13 mouse cellular contexts compared by ENCODE assay signal in the genomic region with DNA sequence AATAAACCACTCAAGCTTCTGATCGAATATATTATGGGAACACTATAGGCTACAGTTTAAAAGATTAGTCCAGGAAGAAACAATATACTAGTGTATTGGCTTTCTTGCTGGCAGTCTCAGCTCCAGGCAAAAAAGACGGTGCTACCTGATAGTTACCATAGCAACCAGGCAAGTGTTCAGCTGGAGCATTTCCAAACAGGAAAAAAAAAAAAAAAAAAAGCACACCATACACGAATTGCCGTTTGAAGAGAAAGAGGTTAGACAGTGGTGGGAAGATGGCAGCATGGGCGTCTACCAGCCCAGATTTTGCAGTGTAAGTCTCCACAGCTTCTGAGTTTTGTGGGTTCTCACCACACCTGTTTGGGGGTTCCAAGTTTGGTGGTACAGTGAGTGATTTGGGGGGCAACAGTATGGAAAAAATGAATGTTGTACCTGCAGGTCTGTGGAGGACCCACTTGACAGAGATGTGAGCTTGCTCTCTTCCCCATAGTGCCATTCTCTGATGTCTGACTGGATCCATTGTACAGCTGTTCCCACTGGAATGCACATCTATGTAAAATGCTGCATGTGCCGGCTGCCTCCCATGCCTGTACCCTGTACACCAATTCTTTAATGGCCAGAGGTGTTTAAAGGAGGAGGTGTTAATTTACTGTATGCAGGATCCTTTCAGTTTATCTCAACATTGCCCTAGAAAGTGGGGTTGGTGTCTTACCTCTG.
DNase-seq lines count a peak whose midpoint lies in the region; ATAC-seq lines count a peak whose summit lies in the region.
"Had no signal": no experiment of that assay in that cellular context is flagged by ENCODE, and none has a peak within 500 bp of the region (broad histone marks: within the 10 kb centered on the region; RNA-seq: fewer than 3 reads in every experiment).

No protein-coding gene starts in this region.

- H3K9me3 ChIP-seq in midbrain, embryonic 12.5 days = no peaks in the 10 kb centered on the region
- H3K9me3 ChIP-seq in midbrain, embryonic 10.5 days (replicated peaks) = no peaks in the 10 kb centered on the region
- no peaks in the 10 kb centered on the region for H3K9me3 ChIP-seq in hindbrain, embryonic 13.5 days
- H3K9me3 ChIP-seq in midbrain, embryonic 16.5 days (replicated peaks; ENCODE audit: control insufficient read depth, low read length, poor library complexity, severe bottlenecking) = no peaks in the 10 kb centered on the region
- H3K9me3 ChIP-seq: heart, embryonic 10.5 days had no signal

- peak; percentile 49; the same call in 1 of the 2 replicates for ATAC-seq in midbrain, embryonic 12.5 days (ENCODE audit: low FRiP score, low read depth)
- peak; percentile 77 for ATAC-seq in hindbrain, embryonic 13.5 days (ENCODE audit: low FRiP score)
- peak; percentile 88 for ATAC-seq in midbrain, embryonic 16.5 days
- ATAC-seq: activated CD4-positive, CD25-positive, alpha-beta regulatory T cell, adult 4 months had no signal

- no peaks in the 10 kb centered on the region for H3K36me3 ChIP-seq in midbrain, embryonic 12.5 days
- H3K36me3 ChIP-seq in midbrain, embryonic 10.5 days = no peaks in the 10 kb centered on the region
- no peaks in the 10 kb centered on the region for H3K36me3 ChIP-seq in hindbrain, embryonic 13.5 days
- H3K36me3 ChIP-seq in midbrain, embryonic 16.5 days (ENCODE audit: control insufficient read depth, insufficient read depth, low read length) = no peaks in the 10 kb centered on the region
- H3K36me3 ChIP-seq: heart, embryonic 10.5 days had no signal

- WGBS in midbrain, embryonic 12.5 days = 53% methylated on average over 6 of the region's 6 CpGs
- WGBS in midbrain, embryonic 10.5 days = 75% methylated on average over 6 of the region's 6 CpGs
- WGBS in hindbrain, embryonic 13.5 days = 33% methylated on average over 6 of the region's 6 CpGs
- 16% methylated on average over 6 of the region's 6 CpGs for WGBS in midbrain, embryonic 16.5 days

- DNase-seq in cerebellum, postnatal 14 days = peak; percentile 49 to 68
- DNase-seq in cerebellum, adult 11 months = no peak
- DNase-seq in midbrain, embryonic 10.5 days (ENCODE audit: low spot score) = no peak
- DNase-seq in layer of hippocampus, adult 8-10 months (ENCODE audit: low spot score in 2 of 2) = no peak
- no peak for DNase-seq in yolk sac, embryonic 10.5 days (ENCODE audit: low spot score)
- DNase-seq: left cerebral cortex, postnatal 4 days; spleen, adult 18-20 months had no signal

- no peak overlapping the region for H3K4me3 ChIP-seq in midbrain, embryonic 12.5 days
- H3K4me3 ChIP-seq in midbrain, embryonic 10.5 days = no peak overlapping the region
- H3K4me3 ChIP-seq in hindbrain, embryonic 13.5 days = no peak overlapping the region
- no peak overlapping the region for H3K4me3 ChIP-seq in midbrain, embryonic 16.5 days (ENCODE audit: low read depth, low read length)
- H3K4me3 ChIP-seq: heart, embryonic 10.5 days; layer of hippocampus, adult 2 months had no signal

- H3K4me2 ChIP-seq in midbrain, embryonic 12.5 days (replicated peaks) = no peak overlapping the region
- no peak overlapping the region for H3K4me2 ChIP-seq in hindbrain, embryonic 13.5 days
- no peak overlapping the region for H3K4me2 ChIP-seq in midbrain, embryonic 16.5 days (ENCODE audit: low read length)

- H3K27me3 ChIP-seq in midbrain, embryonic 12.5 days = no peaks in the 10 kb centered on the region
- H3K27me3 ChIP-seq in midbrain, embryonic 10.5 days (ENCODE audit: low read depth, poor library complexity, severe bottlenecking) = no peaks in the 10 kb centered on the region
- H3K27me3 ChIP-seq in hindbrain, embryonic 13.5 days = no peaks in the 10 kb centered on the region
- H3K27me3 ChIP-seq in midbrain, embryonic 16.5 days (ENCODE audit: control insufficient read depth, insufficient read depth, low read depth, low read length) = no peaks in the 10 kb centered on the region

- H3K27ac ChIP-seq in midbrain, embryonic 12.5 days (replicated peaks) = peak overlapping the region; percentile 63
- H3K27ac ChIP-seq in midbrain, embryonic 10.5 days (replicated peaks) = no peak overlapping the region
- peak overlapping the region; percentile 88 for H3K27ac ChIP-seq in hindbrain, embryonic 13.5 days
- peak overlapping the region; percentile 87 for H3K27ac ChIP-seq in midbrain, embryonic 16.5 days (ENCODE audit: low read length)
- H3K27ac ChIP-seq: heart, embryonic 10.5 days; layer of hippocampus, adult 2 months had no signal

- peaks cover 13% of the 10 kb centered on the region; the same call in 1 of the 2 replicates for H3K4me1 ChIP-seq in midbrain, embryonic 12.5 days
- H3K4me1 ChIP-seq in midbrain, embryonic 10.5 days = no peaks in the 10 kb centered on the region; the same call in 1 of the 2 replicates
- peaks cover 16% of the 10 kb centered on the region for H3K4me1 ChIP-seq in hindbrain, embryonic 13.5 days (replicated peaks)
- H3K4me1 ChIP-seq in midbrain, embryonic 16.5 days (ENCODE audit: control insufficient read depth, insufficient read depth, low read length) = peaks cover 18% of the 10 kb centered on the region

- no peak overlapping the region for H3K9ac ChIP-seq in midbrain, embryonic 12.5 days (replicated peaks)
- no peak overlapping the region for H3K9ac ChIP-seq in hindbrain, embryonic 13.5 days
- H3K9ac ChIP-seq in midbrain, embryonic 16.5 days (ENCODE audit: low read depth, low read length) = no peak overlapping the region

Comparison
In these comparisons a context has a peak if more than half of its experiments do, and no peak if none do; other contexts are left out.
1. DNase-seq: peak in cerebellum, postnatal 14 days (2 of 2); none in cerebellum, adult 11 months (single experiment), midbrain, embryonic 10.5 days (single experiment), layer of hippocampus, adult 8-10 months (0 of 2) and yolk sac, embryonic 10.5 days (single experiment).
2. Peak in every context shown above with its lines, with median percentiles within 50 percentile points of each other: ATAC-seq.